Mouse (Mus musculus): ENCODE results near the gene Mrps11. TPM values are rescaled to one million over a fixed set of nuclear protein-coding genes. Genes with fewer than 3 reads are reported as not detected.

Mrps11 gene
- polyA plus RNA-seq (2014; fragmentation: Nextera tagmentation; extraction: Ambion mirVana): 89.2 and 92.4 TPM in 2 replicates

GRCm38 (mm10) chr7:78782639-78783581 is at the start of gene Mrps11, which contains the start of gene Mrpl46:
Gene Mrps11 (plus strand): TSS chr7:78783119.
Gene Mrpl46 (minus strand): TSS chr7:78783531.
- Histone ChIP-seq H3K4me3 (ENCODE audit: low read depth, low read length) (peak within 1 kb of the TSS; percentile 72), H3K4me1 (replicated peaks; ENCODE audit: control insufficient read depth, insufficient read depth, low read length) (peaks cover 16% of the 10 kb centered on the region), H3K27me3 (replicated peaks; ENCODE audit: control insufficient read depth, insufficient read depth, low read length) (no peaks in the 10 kb centered on the region), H3K36me3 (ENCODE audit: control insufficient read depth, insufficient read depth, low read length) (peaks cover 3% of the 10 kb centered on the region; the same call in 1 of the 2 replicates), H3K4me2 (peak within 1 kb of the TSS; percentile 89), H3K9me3 (ENCODE audit: control insufficient read depth, low read length) (no peaks in the 10 kb centered on the region), H3K9ac (ENCODE audit: low read depth, low read length) (peak within 1 kb of the TSS; percentile 86), H3K27ac (ENCODE audit: low read depth, low read length) (no peak within 1 kb of the TSS)
- WGBS: under 1% methylated on average over 44 of the region's 44 CpGs
- ATAC-seq (replicated peaks; ENCODE audit: low FRiP score) (peak; percentile 98), DNase-seq (ENCODE audit: low spot score) (peak; percentile 83)

- Histone ChIP-seq H3K9me3 (ENCODE audit: control insufficient read depth, low read length) (no peaks in the 10 kb centered on the region), H3K36me3 (ENCODE audit: control insufficient read depth, insufficient read depth, low read length) (no peaks in the 10 kb centered on the region), H3K27ac (ENCODE audit: low read depth, low read length) (no peak overlapping the region), H3K9ac (ENCODE audit: low read depth, low read length) (no peak overlapping the region), H3K4me2 (no peak overlapping the region), H3K4me1 (replicated peaks; ENCODE audit: control insufficient read depth, insufficient read depth, low read length) (no peaks in the 10 kb centered on the region), H3K27me3 (replicated peaks; ENCODE audit: control insufficient read depth, insufficient read depth, low read length) (no peaks in the 10 kb centered on the region), H3K4me3 (ENCODE audit: low read depth, low read length) (no peak overlapping the region)
- ATAC-seq (replicated peaks; ENCODE audit: low FRiP score): no peak
- WGBS: 87% methylated on average over 6 of the region's 6 CpGs
- no peak for DNase-seq (ENCODE audit: low spot score)
These were observed 45.7 kb upstream of the Mrps11 start for GRCm38 (mm10) chr7:78737196-78737595.

GRCm38 (mm10) chr7:78737614-78738210 is 45.2 kb upstream of the Mrps11 start, which contains the start of gene Ntrk3:
Gene Ntrk3 (minus strand): TSS chr7:78738012.
- Histone ChIP-seq H3K36me3 (ENCODE audit: control insufficient read depth, insufficient read depth, low read length) (no peaks in the 10 kb centered on the region), H3K4me3 (ENCODE audit: low read depth, low read length) (no peak within 1 kb of the TSS), H3K4me2 (no peak within 1 kb of the TSS), H3K9me3 (ENCODE audit: control insufficient read depth, low read length) (no peaks in the 10 kb centered on the region), H3K27me3 (replicated peaks; ENCODE audit: control insufficient read depth, insufficient read depth, low read length) (no peaks in the 10 kb centered on the region), H3K27ac (ENCODE audit: low read depth, low read length) (no peak within 1 kb of the TSS), H3K4me1 (replicated peaks; ENCODE audit: control insufficient read depth, insufficient read depth, low read length) (no peaks in the 10 kb centered on the region), H3K9ac (ENCODE audit: low read depth, low read length) (no peak within 1 kb of the TSS)
- WGBS: 80% methylated on average over 5 of the region's 5 CpGs
- ATAC-seq (replicated peaks; ENCODE audit: low FRiP score) (no peak), DNase-seq (ENCODE audit: low spot score) (no peak)

GRCm38 (mm10) chr7:78739351-78740000 is 43.4 kb upstream of the Mrps11 start:
- no peak overlapping the region for H3K9ac ChIP-seq (ENCODE audit: low read depth, low read length)
- WGBS: 81% methylated on average over 8 of the region's 8 CpGs
- no peak for ATAC-seq (replicated peaks; ENCODE audit: low FRiP score)
- H3K27me3 ChIP-seq (replicated peaks; ENCODE audit: control insufficient read depth, insufficient read depth, low read length): no peaks in the 10 kb centered on the region
- no peaks in the 10 kb centered on the region for H3K9me3 ChIP-seq (ENCODE audit: control insufficient read depth, low read length)
- no peak overlapping the region for H3K4me2 ChIP-seq
- no peaks in the 10 kb centered on the region for H3K4me1 ChIP-seq (replicated peaks; ENCODE audit: control insufficient read depth, insufficient read depth, low read length)
- H3K27ac ChIP-seq (ENCODE audit: low read depth, low read length): no peak overlapping the region
- no peaks in the 10 kb centered on the region for H3K36me3 ChIP-seq (ENCODE audit: control insufficient read depth, insufficient read depth, low read length)
- no peak overlapping the region for H3K4me3 ChIP-seq (ENCODE audit: low read depth, low read length)
- DNase-seq (ENCODE audit: low spot score): no peak

GRCm38 (mm10) chr7:78743731-78744385 is 39.1 kb upstream of the Mrps11 start:
- H3K9me3 ChIP-seq (ENCODE audit: control insufficient read depth, low read length): no peaks in the 10 kb centered on the region
- ATAC-seq (replicated peaks; ENCODE audit: low FRiP score) (no peak), DNase-seq (ENCODE audit: low spot score) (no peak)
- no peak overlapping the region for H3K4me2 ChIP-seq
- no peaks in the 10 kb centered on the region for H3K27me3 ChIP-seq (replicated peaks; ENCODE audit: control insufficient read depth, insufficient read depth, low read length)
- 53% methylated on average over 5 of the region's 5 CpGs for WGBS
- no peaks in the 10 kb centered on the region for H3K4me1 ChIP-seq (replicated peaks; ENCODE audit: control insufficient read depth, insufficient read depth, low read length)
- no peak overlapping the region for H3K9ac ChIP-seq (ENCODE audit: low read depth, low read length)
- H3K36me3 ChIP-seq (ENCODE audit: control insufficient read depth, insufficient read depth, low read length): no peaks in the 10 kb centered on the region
- H3K4me3 ChIP-seq (ENCODE audit: low read depth, low read length): no peak overlapping the region
- no peak overlapping the region for H3K27ac ChIP-seq (ENCODE audit: low read depth, low read length)

- Histone ChIP-seq H3K4me1 (replicated peaks; ENCODE audit: control insufficient read depth, insufficient read depth, low read length) (no peaks in the 10 kb centered on the region), H3K4me2 (no peak overlapping the region), H3K36me3 (ENCODE audit: control insufficient read depth, insufficient read depth, low read length) (no peaks in the 10 kb centered on the region), H3K27me3 (replicated peaks; ENCODE audit: control insufficient read depth, insufficient read depth, low read length) (no peaks in the 10 kb centered on the region), H3K9me3 (ENCODE audit: control insufficient read depth, low read length) (no peaks in the 10 kb centered on the region), H3K4me3 (ENCODE audit: low read depth, low read length) (no peak overlapping the region), H3K27ac (ENCODE audit: low read depth, low read length) (no peak overlapping the region), H3K9ac (ENCODE audit: low read depth, low read length) (no peak overlapping the region)
- DNase-seq (ENCODE audit: low spot score) (no peak), ATAC-seq (replicated peaks; ENCODE audit: low FRiP score) (no peak)
- WGBS: 80% methylated on average over 4 of the region's 4 CpGs
These were observed 30.0 kb upstream of the Mrps11 start for GRCm38 (mm10) chr7:78752961-78753360.

- Histone ChIP-seq H3K4me2 (no peak overlapping the region), H3K4me3 (ENCODE audit: low read depth, low read length) (no peak overlapping the region), H3K36me3 (ENCODE audit: control insufficient read depth, insufficient read depth, low read length) (no peaks in the 10 kb centered on the region), H3K9ac (ENCODE audit: low read depth, low read length) (no peak overlapping the region), H3K27ac (ENCODE audit: low read depth, low read length) (no peak overlapping the region), H3K27me3 (replicated peaks; ENCODE audit: control insufficient read depth, insufficient read depth, low read length) (no peaks in the 10 kb centered on the region), H3K9me3 (ENCODE audit: control insufficient read depth, low read length) (no peaks in the 10 kb centered on the region), H3K4me1 (replicated peaks; ENCODE audit: control insufficient read depth, insufficient read depth, low read length) (no peaks in the 10 kb centered on the region)
- no peak for DNase-seq (ENCODE audit: low spot score)
- ATAC-seq (replicated peaks; ENCODE audit: low FRiP score): no peak
- WGBS: 76% methylated on average over 7 of the region's 7 CpGs
These were observed 29.0 kb upstream of the Mrps11 start for GRCm38 (mm10) chr7:78753752-78754457.
